Mouse (Mus musculus) hindbrain, embryonic 14.5 days (tissue): ENCODE results near the gene Crybg3. TPM values are rescaled to one million over a fixed set of nuclear protein-coding genes. Genes with fewer than 3 reads are reported as not detected.

Experiments used
- ATAC-seq: fragments of 200-750 bp; cut with Nextera tagmentation; 2 replicates; pipeline ENCODE4 v1.8.0; 2017; ENCODE audit warnings: moderate number of reproducible peaks, mild to moderate bottlenecking, moderate TSS enrichment, moderate library complexity; ENCODE audit not compliant: low FRiP score
- DNase-seq: peaks from one replicate; pipeline ENCODE4 v3.0.0-alpha.2; 2015; ENCODE audit warnings: low spot score
- H3K27ac ChIP-seq: fragments of 300-500 bp; sonication (generic); 2 replicates; pipeline ENCODE4 v1.5.1; 2014; ENCODE audit warnings: mild to moderate bottlenecking, moderate library complexity
- H3K27me3 ChIP-seq: fragments of 300-500 bp; sonication (generic); 2 replicates; pipeline ENCODE4 v1.6.1; 2014; ENCODE audit warnings: mild to moderate bottlenecking, low read length, mixed read lengths; ENCODE audit not compliant: control insufficient read depth, insufficient read depth
- H3K36me3 ChIP-seq: fragments of 300-500 bp; sonication (generic); replicated peaks from 2 replicates; pipeline ENCODE4 v1.6.1; 2014; ENCODE audit not compliant: control insufficient read depth, insufficient read depth
- H3K4me1 ChIP-seq: fragments of 300-500 bp; sonication (generic); replicated peaks from 2 replicates; pipeline ENCODE4 v1.6.1; 2014; ENCODE audit warnings: antibody characterized with exemption, low read length, mixed read lengths; ENCODE audit not compliant: control insufficient read depth, insufficient read depth
- H3K4me2 ChIP-seq: fragments of 300-500 bp; sonication (generic); replicated peaks from 2 replicates; pipeline ENCODE4 v1.6.1; 2014; ENCODE audit warnings: mild to moderate bottlenecking, moderate library complexity
- H3K4me3 ChIP-seq: fragments of 300-500 bp; sonication (generic); replicated peaks from 2 replicates; pipeline ENCODE4 v1.5.1; 2014; ENCODE audit warnings: mild to moderate bottlenecking, low read length
- H3K9ac ChIP-seq: fragments of 300-500 bp; sonication (generic); 2 replicates; pipeline ENCODE4 v1.6.1; 2014
- H3K9me3 ChIP-seq: fragments of 300-500 bp; sonication (generic); 2 replicates; pipeline ENCODE4 v1.6.1; 2016; ENCODE audit warnings: low read length; ENCODE audit not compliant: control insufficient read depth
- WGBS: fragments of 180-500 bp; shearing (Covaris S2); extraction: QIAGEN DNeasy Blood & Tissue Kit; methylation state at CpG from one replicate; pipeline ENCODE4 v1.1.7; 2014; 5-methylcytosine and 5-hydroxymethylcytosine counted together
- polyA plus RNA-seq: library from polyadenylated mRNA; unstranded; fragments of >200 nt; fragmentation: Nextera tagmentation; extraction: Ambion mirVana; gene quantifications from 2 replicates; pipeline ENCODE4 v1.2.1, GENCODE M21; 2014

Gene Crybg3
- polyA plus RNA-seq, 1 experiment from 2014 or later = 3.6 TPM

DNA sequence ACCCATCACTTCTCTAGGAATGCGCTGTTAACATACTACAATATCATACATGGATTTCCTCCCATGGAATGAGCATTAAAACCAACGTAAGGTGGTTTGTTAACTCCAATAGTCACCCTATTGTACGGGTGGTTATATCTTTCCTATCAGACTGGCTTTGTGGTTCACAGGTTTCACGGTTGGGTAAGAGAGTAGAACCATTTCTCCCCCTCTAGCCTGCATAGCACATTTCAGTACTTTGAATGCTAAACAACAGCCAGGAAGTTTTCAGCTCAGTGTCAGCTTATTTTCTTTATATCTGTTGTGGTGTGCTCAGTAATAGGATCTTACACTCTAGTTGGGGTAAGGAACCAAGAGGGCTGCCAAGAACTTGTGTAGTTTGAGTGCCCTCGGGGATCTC lies 149.0 kb downstream of the Crybg3 start:
- 89% methylated on average over 5 of the region's 5 CpGs for WGBS

GRCm38 (mm10) chr16:59449092-59449491 lies 151.7 kb downstream of the Crybg3 start:
- Histone ChIP-seq H3K4me3 (no peak overlapping the region), H3K27ac (no peak overlapping the region), H3K27me3 (no peaks in the 10 kb centered on the region), H3K4me1 (no peaks in the 10 kb centered on the region), H3K9me3 (no peaks in the 10 kb centered on the region), H3K36me3 (no peaks in the 10 kb centered on the region), H3K9ac (no peak overlapping the region), H3K4me2 (no peak overlapping the region)
- no peak for ATAC-seq
- no peak for DNase-seq

More for the DNA sequence above, 149.0 kb downstream of the Crybg3 start:
- Histone ChIP-seq H3K36me3 (no peaks in the 10 kb centered on the region), H3K4me3 (no peak overlapping the region), H3K9ac (no peak overlapping the region), H3K27me3 (no peaks in the 10 kb centered on the region), H3K4me2 (no peak overlapping the region), H3K27ac (no peak overlapping the region), H3K9me3 (no peaks in the 10 kb centered on the region), H3K4me1 (no peaks in the 10 kb centered on the region)
- ATAC-seq (no peak), DNase-seq (no peak)

DNA sequence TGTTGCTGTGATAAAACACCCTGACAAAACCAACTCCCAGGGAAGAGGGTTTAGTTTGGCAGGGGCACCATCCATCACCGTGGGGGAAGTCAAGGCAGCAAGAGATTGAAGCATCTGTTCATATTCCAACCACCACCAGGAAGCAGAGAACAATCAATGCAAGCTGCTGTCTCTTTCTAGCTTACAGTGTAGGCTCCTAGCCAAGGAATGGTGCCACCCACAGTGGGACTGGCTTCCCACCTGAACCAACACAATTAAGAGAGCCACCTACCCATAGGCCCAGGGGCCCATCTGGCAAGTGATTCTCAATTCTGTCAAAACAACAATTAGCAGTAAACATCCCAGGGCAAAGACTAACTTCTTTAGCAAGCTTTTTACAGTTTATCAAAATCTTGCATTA lies 152.6 kb downstream of the Crybg3 start:
- 73% methylated on average over 1 of the region's 1 CpGs for WGBS
- Histone ChIP-seq H3K9ac (no peak overlapping the region), H3K4me1 (no peaks in the 10 kb centered on the region), H3K36me3 (no peaks in the 10 kb centered on the region), H3K9me3 (no peaks in the 10 kb centered on the region), H3K27me3 (no peaks in the 10 kb centered on the region), H3K4me2 (no peak overlapping the region), H3K4me3 (no peak overlapping the region), H3K27ac (no peak overlapping the region)
- no peak for DNase-seq
- no peak for ATAC-seq

DNA sequence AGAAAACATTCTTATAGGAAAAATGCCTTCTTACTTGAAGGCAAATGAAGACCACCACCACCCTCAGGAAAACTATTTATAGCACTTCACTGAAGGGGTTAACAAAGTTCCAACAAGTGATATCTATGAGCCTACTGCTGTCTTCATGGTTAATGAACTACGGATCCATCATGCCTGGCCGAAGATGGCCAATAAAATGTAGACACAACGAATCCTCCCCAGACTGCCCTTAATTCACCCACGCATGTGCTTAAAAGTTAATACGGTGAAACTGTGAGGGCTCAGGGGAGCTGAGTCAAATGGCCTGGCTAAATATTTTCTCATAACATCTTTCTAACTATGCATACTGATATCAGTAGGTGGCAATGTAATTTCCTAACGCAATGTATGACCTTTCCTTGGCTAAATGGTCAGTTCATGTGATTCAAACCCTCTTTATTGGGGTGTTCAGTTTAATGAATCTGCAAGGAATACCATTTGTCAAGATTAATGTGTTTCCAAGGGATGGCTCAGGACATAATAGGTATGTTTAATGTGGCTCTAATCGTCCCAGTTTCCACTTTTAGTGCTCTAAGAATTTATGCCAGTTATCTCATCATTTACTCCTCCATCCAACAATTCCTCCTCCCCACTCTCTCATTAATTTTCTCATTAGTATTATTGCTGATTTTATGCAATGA lies 155.8 kb downstream of the Crybg3 start:
- no peak overlapping the region for H3K9ac ChIP-seq
- H3K27me3 ChIP-seq = no peaks in the 10 kb centered on the region
- H3K36me3 ChIP-seq = no peaks in the 10 kb centered on the region
- H3K9me3 ChIP-seq = no peaks in the 10 kb centered on the region
- no peak overlapping the region for H3K27ac ChIP-seq
- no peak overlapping the region for H3K4me3 ChIP-seq
- no peak overlapping the region for H3K4me2 ChIP-seq
- 69% methylated on average over 7 of the region's 7 CpGs for WGBS
- no peak for DNase-seq
- ATAC-seq = no peak
- H3K4me1 ChIP-seq = no peaks in the 10 kb centered on the region

Other genes starting within 250 kb of the Crybg3 start
- not detected in 2 replicates for gene Olfr209, start 237.0 kb downstream of the Crybg3 start, polyA plus RNA-seq
- gene Gabrr3, start 193.6 kb downstream of the Crybg3 start, polyA plus RNA-seq = 0.08 TPM in 1 of 2 replicates, not detected in the other
- 14.2 and 16.4 TPM in 2 replicates for gene Riox2, start 129.2 kb downstream of the Crybg3 start, polyA plus RNA-seq
- gene Arl6, start 38.4 kb upstream of the Crybg3 start, polyA plus RNA-seq = 55.1 and 61.5 TPM in 2 replicates